Mouse (Mus musculus): ENCODE measurements at regions not wholly inside any gene's neighbourhood (a gene's known extent, or its start where the extent isn't known, plus 50 kb on each side); places are given as distances from the start of the nearest gene placed in this dataset.

DNA sequence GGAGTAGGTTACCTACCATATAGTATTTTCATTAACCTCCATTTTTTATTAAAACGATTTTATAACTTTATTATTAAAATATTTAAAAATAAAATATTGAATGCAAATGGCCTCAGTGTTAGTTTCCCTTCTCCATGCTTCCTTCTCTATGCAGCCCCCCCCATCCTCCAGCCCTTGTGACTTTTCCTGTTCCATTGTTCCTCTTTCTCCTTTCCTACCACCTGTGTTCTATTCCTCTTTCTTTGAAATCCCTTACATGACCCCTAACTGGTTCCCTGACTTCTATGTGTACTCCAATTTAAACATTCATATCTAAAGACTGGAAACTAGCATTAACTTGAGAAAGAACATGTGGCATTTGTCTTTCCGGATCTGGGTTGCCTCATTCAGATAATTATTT is 101.8 kb upstream of the Dkk2 start:
- Histone ChIP-seq H3K4me1 (ENCODE audit: insufficient read depth, low read length) (no peaks in the 10 kb centered on the region), H3K9ac (replicated peaks; ENCODE audit: low read length) (no peak overlapping the region), H3K27me3 (ENCODE audit: insufficient read depth, low read length) (no peaks in the 10 kb centered on the region), H3K4me2 (replicated peaks; ENCODE audit: low read depth, low read length) (no peak overlapping the region), H3K36me3 (ENCODE audit: insufficient read depth, low read length) (no peaks in the 10 kb centered on the region), H3K4me3 (ENCODE audit: low read length) (no peak overlapping the region), H3K9me3 (ENCODE audit: low read length) (no peaks in the 10 kb centered on the region), H3K27ac (ENCODE audit: low read length) (no peak overlapping the region)
- no peak for ATAC-seq (ENCODE audit: low FRiP score, low TSS enrichment)
- WGBS = 77% methylated on average over 2 of the region's 2 CpGs

DNA sequence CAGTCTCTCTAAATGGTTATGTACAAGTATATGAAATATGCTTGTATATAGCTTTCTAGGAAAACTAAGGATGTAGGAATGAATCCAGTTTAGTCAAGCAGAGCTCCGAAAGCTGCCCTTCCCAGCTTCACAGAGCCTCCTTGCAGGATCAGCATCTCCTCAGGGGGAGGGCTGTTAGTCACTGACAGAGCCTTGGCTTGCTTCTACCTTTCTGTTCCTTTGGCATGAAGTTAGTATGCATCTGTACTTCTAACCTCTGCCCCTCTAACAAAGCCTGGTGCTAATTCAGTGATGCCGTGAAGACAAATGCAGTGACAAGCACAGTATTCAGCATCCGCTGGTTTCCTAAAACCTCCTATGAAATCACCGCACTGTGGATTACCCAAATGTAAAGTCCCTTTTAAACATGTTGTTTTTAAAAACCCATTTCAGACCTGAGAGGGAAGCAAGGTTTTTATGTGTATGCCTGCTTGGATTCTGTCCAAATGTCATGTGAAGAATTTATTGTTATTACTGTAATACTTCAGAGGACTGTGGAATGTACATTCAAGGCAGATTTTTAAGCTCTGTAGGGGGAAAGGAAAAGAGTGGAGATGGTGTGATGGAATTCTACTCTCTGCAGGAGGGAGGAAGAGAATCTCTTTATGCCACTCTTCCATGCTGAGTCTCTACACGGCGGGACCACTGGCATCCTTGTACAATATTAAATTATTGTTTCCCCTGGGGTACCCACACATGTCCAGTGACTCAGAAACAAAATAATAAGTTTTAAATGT is 86.1 kb upstream of the Dkk2 start:
- Histone ChIP-seq H3K9me3 (ENCODE audit: low read length) (no peaks in the 10 kb centered on the region), H3K27me3 (ENCODE audit: insufficient read depth, low read length) (no peaks in the 10 kb centered on the region), H3K4me3 (ENCODE audit: low read length) (no peak overlapping the region), H3K36me3 (ENCODE audit: insufficient read depth, low read length) (no peaks in the 10 kb centered on the region), H3K4me2 (replicated peaks; ENCODE audit: low read depth, low read length) (no peak overlapping the region), H3K27ac (ENCODE audit: low read length) (no peak overlapping the region), H3K4me1 (ENCODE audit: insufficient read depth, low read length) (0 out of 2 replicates have a peak, but pooled peaks cover 3% of the 10 kb centered on the region), H3K9ac (replicated peaks; ENCODE audit: low read length) (no peak overlapping the region)
- WGBS = 59% methylated on average over 6 of the region's 6 CpGs
- ATAC-seq (ENCODE audit: low FRiP score, low TSS enrichment) = no peak

DNA sequence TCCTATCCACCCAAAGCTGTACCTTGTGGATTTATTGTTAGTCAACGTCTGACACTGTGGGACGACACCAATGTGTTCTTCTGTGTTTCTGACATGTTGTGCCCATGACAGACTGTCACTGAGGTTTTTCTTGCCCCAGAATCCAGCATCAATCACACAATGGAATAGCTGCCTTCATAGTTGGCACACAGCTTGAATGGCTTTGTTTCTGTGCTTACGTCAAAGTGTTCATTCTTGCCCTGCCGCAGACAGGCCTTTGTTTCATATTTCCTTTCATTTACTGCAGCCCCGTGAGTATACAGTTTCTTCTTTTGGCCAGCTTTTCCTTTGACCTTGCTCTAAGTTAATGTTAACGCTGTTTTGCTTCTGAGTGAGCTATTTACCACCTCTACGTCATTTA is 78.9 kb upstream of the Dkk2 start:
- Histone ChIP-seq H3K4me1 (ENCODE audit: insufficient read depth, low read length) (no peaks in the 10 kb centered on the region), H3K4me2 (replicated peaks; ENCODE audit: low read depth, low read length) (no peak overlapping the region), H3K36me3 (ENCODE audit: insufficient read depth, low read length) (no peaks in the 10 kb centered on the region), H3K27me3 (ENCODE audit: insufficient read depth, low read length) (no peaks in the 10 kb centered on the region), H3K9me3 (ENCODE audit: low read length) (no peaks in the 10 kb centered on the region), H3K27ac (ENCODE audit: low read length) (no peak overlapping the region), H3K9ac (replicated peaks; ENCODE audit: low read length) (no peak overlapping the region), H3K4me3 (ENCODE audit: low read length) (no peak overlapping the region)
- 0 out of 2 replicates have a peak, but pooled peaks have one; percentile 9 for ATAC-seq (ENCODE audit: low FRiP score, low TSS enrichment)
- 68% methylated on average over 7 of the region's 7 CpGs for WGBS

DNA sequence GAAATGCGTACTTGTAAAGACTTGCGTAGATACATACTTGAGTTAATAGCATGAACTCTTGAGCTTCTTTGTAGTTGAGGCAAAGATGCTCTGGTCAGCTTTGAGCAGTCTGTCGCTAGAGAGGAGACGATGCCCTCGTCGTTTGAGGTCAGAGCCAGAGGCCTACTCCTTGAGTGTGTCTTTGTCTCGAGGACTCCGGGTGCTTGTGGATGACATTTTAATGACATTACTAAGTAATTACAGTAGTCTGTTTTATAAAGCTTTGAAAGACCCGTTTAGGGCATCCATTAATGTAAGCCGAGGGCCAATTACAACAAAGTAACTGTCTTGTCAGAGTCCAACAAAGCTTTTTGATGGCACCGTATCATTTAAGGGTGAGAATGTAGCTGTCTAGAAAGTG is 78.2 kb upstream of the Dkk2 start:
- Histone ChIP-seq H3K4me2 (replicated peaks; ENCODE audit: low read depth, low read length) (no peak overlapping the region), H3K27me3 (ENCODE audit: insufficient read depth, low read length) (no peaks in the 10 kb centered on the region), H3K4me1 (ENCODE audit: insufficient read depth, low read length) (no peaks in the 10 kb centered on the region), H3K27ac (ENCODE audit: low read length) (no peak overlapping the region), H3K9me3 (ENCODE audit: low read length) (no peaks in the 10 kb centered on the region), H3K36me3 (ENCODE audit: insufficient read depth, low read length) (no peaks in the 10 kb centered on the region), H3K9ac (replicated peaks; ENCODE audit: low read length) (no peak overlapping the region), H3K4me3 (ENCODE audit: low read length) (no peak overlapping the region)
- WGBS = 55% methylated on average over 11 of the region's 11 CpGs
- ATAC-seq (ENCODE audit: low FRiP score, low TSS enrichment) = no peak

DNA sequence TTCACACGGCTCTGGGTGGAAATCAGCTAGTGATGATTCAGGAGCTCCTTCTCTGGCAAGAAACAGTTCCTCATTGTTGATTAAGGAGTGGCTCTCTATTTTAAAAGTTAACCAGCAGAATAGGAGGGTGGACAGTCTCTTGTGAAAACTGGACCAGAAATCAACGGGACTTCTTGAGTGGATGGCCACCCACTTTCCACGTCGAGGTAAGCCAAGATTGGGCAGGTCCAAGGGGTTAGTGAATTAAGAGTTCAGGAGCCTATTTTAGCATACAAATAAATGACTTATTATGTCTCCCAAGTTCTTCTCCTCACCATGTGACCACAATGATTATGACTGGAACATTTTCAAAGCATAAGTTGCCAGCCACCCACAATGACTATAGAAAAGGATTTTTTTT is 77.7 kb upstream of the Dkk2 start:
- no peaks in the 10 kb centered on the region for H3K27me3 ChIP-seq (ENCODE audit: insufficient read depth, low read length)
- H3K4me1 ChIP-seq (ENCODE audit: insufficient read depth, low read length) = no peaks in the 10 kb centered on the region
- ATAC-seq (ENCODE audit: low FRiP score, low TSS enrichment) = no peak
- H3K36me3 ChIP-seq (ENCODE audit: insufficient read depth, low read length) = no peaks in the 10 kb centered on the region
- WGBS = 82% methylated on average over 4 of the region's 4 CpGs
- H3K4me3 ChIP-seq (ENCODE audit: low read length) = no peak overlapping the region
- no peak overlapping the region for H3K4me2 ChIP-seq (replicated peaks; ENCODE audit: low read depth, low read length)
- no peak overlapping the region for H3K9ac ChIP-seq (replicated peaks; ENCODE audit: low read length)
- no peaks in the 10 kb centered on the region for H3K9me3 ChIP-seq (ENCODE audit: low read length)
- no peak overlapping the region for H3K27ac ChIP-seq (ENCODE audit: low read length)

DNA sequence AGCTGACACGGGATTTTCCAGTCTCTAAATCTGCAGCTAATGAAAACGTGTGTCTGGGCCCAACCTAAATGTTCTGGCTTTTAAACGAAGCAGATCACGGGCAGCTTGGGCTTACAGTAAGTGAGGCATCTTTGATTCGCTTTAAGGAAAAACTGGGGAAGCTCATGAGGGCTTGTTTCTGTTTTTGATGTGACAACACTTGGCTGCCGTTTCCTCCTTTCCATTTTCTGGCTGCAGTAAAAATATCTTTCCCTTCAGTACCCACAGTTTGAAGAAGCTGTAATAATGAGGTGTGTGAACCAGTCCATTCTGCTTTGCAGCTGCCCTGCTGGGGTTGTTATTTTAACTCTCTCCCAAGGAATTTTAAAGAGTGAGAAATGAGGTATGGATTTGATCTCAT is 69.9 kb upstream of the Dkk2 start:
- no peak for ATAC-seq (ENCODE audit: low FRiP score, low TSS enrichment)
- WGBS = 59% methylated on average over 6 of the region's 6 CpGs

DNA sequence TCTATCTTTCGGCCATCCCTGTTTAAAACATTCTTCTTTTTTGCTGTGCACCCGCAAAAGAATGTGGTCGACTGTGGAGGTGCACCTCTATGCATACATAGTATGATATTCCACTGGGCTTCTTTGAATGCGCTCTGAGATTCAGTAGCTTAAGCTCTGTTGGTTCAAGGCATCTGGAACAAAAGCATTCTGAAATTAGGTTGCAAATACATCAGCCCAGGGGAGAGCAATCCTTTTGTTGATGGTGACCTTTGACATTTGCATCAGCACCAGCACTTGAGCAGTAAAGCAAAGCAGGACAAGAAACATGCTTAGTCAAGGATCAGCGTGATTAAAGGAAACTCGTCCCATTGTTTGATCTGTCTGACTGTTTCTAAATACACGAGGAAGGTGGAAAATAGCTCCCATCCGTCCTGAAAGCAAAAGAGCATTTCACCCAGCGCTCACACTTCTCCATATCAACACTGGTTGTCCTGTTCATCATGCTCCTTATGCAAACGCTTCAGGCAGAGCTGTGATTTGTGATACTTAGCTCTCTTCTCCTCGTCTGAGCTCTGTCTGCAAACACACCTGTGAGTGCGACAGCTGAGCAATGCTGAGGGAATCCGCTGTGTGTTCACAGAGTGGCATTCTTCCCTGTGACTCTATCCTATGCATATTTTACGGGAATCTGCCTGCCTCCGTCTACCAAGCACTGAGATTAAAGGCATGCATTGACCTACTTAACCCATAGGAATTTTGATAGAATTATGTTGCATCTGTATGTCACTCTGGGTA is 67.4 kb upstream of the Dkk2 start:
- WGBS = 59% methylated on average over 15 of the region's 15 CpGs

More for the DNA sequence above, 69.9 kb upstream of the Dkk2 start:
- no peaks in the 10 kb centered on the region for H3K36me3 ChIP-seq (ENCODE audit: insufficient read depth, low read length)
- H3K4me2 ChIP-seq (replicated peaks; ENCODE audit: low read depth, low read length) = no peak overlapping the region
- no peaks in the 10 kb centered on the region for H3K27me3 ChIP-seq (ENCODE audit: insufficient read depth, low read length)
- H3K4me1 ChIP-seq (ENCODE audit: insufficient read depth, low read length) = no peaks in the 10 kb centered on the region
- no peak overlapping the region for H3K9ac ChIP-seq (replicated peaks; ENCODE audit: low read length)
- no peak overlapping the region for H3K27ac ChIP-seq (ENCODE audit: low read length)
- no peak overlapping the region for H3K4me3 ChIP-seq (ENCODE audit: low read length)
- no peaks in the 10 kb centered on the region for H3K9me3 ChIP-seq (ENCODE audit: low read length)

DNA sequence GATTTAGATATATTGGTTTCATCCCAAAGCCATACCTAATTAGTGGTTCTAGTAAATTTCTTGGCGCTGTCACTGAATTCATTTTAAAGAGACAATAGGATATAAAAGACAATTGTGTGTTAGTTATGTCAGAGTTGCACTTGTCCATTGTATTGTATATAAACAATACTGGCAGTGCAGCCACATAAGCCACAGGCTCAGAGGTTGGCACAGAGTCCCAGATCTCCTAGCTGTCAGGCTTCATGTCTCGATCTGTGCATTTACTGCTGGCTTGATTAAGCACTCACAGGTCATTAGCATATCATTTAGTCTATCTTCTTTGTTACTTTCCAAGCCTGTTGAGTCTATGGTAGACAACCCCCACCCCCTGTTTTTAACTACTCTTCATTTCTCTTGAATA is 66.6 kb upstream of the Dkk2 start:
- H3K27me3 ChIP-seq (ENCODE audit: insufficient read depth, low read length) = no peaks in the 10 kb centered on the region
- no peak overlapping the region for H3K4me3 ChIP-seq (ENCODE audit: low read length)
- no peaks in the 10 kb centered on the region for H3K4me1 ChIP-seq (ENCODE audit: insufficient read depth, low read length)
- no peak overlapping the region for H3K9ac ChIP-seq (replicated peaks; ENCODE audit: low read length)
- H3K4me2 ChIP-seq (replicated peaks; ENCODE audit: low read depth, low read length) = no peak overlapping the region
- no peak overlapping the region for H3K27ac ChIP-seq (ENCODE audit: low read length)
- no peaks in the 10 kb centered on the region for H3K36me3 ChIP-seq (ENCODE audit: insufficient read depth, low read length)
- no peaks in the 10 kb centered on the region for H3K9me3 ChIP-seq (ENCODE audit: low read length)
- WGBS = 76% methylated on average over 2 of the region's 2 CpGs
- no peak for ATAC-seq (ENCODE audit: low FRiP score, low TSS enrichment)

More for the DNA sequence above, 67.4 kb upstream of the Dkk2 start:
- Histone ChIP-seq H3K36me3 (ENCODE audit: insufficient read depth, low read length) (no peaks in the 10 kb centered on the region), H3K4me2 (replicated peaks; ENCODE audit: low read depth, low read length) (no peak overlapping the region), H3K27me3 (ENCODE audit: insufficient read depth, low read length) (no peaks in the 10 kb centered on the region), H3K9me3 (ENCODE audit: low read length) (no peaks in the 10 kb centered on the region), H3K4me3 (ENCODE audit: low read length) (no peak overlapping the region), H3K27ac (ENCODE audit: low read length) (no peak overlapping the region), H3K4me1 (ENCODE audit: insufficient read depth, low read length) (no peaks in the 10 kb centered on the region), H3K9ac (replicated peaks; ENCODE audit: low read length) (no peak overlapping the region)
- no peak for ATAC-seq (ENCODE audit: low FRiP score, low TSS enrichment)

DNA sequence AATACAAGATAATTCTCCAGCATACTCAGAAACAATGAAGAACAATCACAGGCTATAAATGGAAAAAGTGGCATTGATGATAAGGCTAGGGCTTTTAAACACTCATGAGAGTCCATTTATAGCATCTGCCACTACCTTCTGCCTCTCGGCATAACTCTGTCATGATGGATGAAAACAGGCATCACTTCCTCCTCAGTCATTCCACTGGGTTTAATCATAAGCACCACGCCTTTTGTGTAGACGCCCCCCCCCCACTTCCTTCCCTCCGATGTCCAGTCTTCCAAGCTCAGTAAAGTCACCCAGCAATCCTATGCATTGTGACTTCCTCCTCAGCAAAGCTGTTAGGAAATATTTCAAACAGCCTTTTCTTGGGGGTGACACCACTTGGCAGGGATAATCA is 63.1 kb upstream of the Dkk2 start:
- 61% methylated on average over 4 of the region's 4 CpGs for WGBS
- H3K9me3 ChIP-seq (ENCODE audit: low read length) = no peaks in the 10 kb centered on the region
- H3K4me2 ChIP-seq (replicated peaks; ENCODE audit: low read depth, low read length) = no peak overlapping the region
- no peaks in the 10 kb centered on the region for H3K36me3 ChIP-seq (ENCODE audit: insufficient read depth, low read length)
- no peak overlapping the region for H3K9ac ChIP-seq (replicated peaks; ENCODE audit: low read length)
- no peak for ATAC-seq (ENCODE audit: low FRiP score, low TSS enrichment)
- no peak overlapping the region for H3K27ac ChIP-seq (ENCODE audit: low read length)
- H3K4me1 ChIP-seq (ENCODE audit: insufficient read depth, low read length) = no peaks in the 10 kb centered on the region
- no peak overlapping the region for H3K4me3 ChIP-seq (ENCODE audit: low read length)
- no peaks in the 10 kb centered on the region for H3K27me3 ChIP-seq (ENCODE audit: insufficient read depth, low read length)

DNA sequence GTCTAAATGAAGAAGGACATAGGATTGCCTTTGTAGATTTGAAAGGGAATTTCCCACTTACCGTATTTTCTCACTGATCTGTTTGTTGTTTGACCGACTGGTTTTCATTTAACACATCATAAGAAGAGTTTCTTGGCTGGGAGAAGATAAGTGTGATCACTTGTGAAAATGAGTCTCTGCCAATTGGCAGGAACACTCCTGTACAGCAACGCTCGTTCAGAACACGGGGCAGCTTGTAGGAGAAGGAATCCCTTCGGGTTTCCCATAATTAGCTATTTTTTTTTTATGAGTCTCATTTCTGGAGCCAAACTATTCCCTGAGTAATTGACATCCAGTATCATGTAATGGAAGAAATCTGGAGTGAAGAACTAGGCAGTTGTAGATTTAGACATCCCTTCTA is 61.8 kb upstream of the Dkk2 start:
- Histone ChIP-seq H3K27ac (ENCODE audit: low read length) (no peak overlapping the region), H3K4me1 (ENCODE audit: insufficient read depth, low read length) (no peaks in the 10 kb centered on the region), H3K9me3 (ENCODE audit: low read length) (no peaks in the 10 kb centered on the region), H3K36me3 (ENCODE audit: insufficient read depth, low read length) (no peaks in the 10 kb centered on the region), H3K4me2 (replicated peaks; ENCODE audit: low read depth, low read length) (no peak overlapping the region), H3K9ac (replicated peaks; ENCODE audit: low read length) (no peak overlapping the region), H3K27me3 (ENCODE audit: insufficient read depth, low read length) (no peaks in the 10 kb centered on the region), H3K4me3 (ENCODE audit: low read length) (no peak overlapping the region)
- ATAC-seq (ENCODE audit: low FRiP score, low TSS enrichment) = no peak
- WGBS = 90% methylated on average over 6 of the region's 6 CpGs
